Mouse (Mus musculus) brain, embryonic 18.5 days (tissue): ENCODE measurements at regions not wholly inside any gene's neighbourhood (a gene's known extent, or its start where the extent isn't known, plus 50 kb on each side); places are given as distances from the start of the nearest gene placed in this dataset.
A peak's percentile ranks its signal among the peaks of the same experiment; 100 is the strongest.

Source experiments
- DNase-seq: peaks from one replicate; pipeline ENCODE4 v3.0.0-alpha.2; 2012; ENCODE audit warnings: low read depth, low spot score

DNA sequence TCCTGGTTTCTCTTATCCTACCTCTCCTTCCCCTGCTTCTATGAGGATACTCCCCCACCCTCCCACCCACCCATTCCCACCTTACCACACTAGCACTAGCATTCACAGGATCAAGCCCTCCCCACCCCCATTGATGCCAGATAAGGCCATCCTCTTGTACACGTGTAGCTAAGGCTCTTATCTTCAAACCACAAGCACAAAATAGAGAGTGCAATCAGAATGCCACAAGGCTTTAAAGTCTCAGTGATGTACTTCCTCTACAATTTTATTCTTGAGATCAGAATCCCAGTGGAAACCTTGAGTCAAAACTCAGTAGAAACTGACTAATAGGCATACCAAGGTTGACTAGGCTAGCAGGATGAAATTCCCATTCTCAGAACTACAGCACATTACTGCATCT is 348.4 kb downstream of the Speer2 start:
- no peak for DNase-seq

- DNase-seq, result no peak
Observed at GRCm38 (mm10) chr16:69477317-69477716, 386.2 kb downstream of the Speer2 start.

DNA sequence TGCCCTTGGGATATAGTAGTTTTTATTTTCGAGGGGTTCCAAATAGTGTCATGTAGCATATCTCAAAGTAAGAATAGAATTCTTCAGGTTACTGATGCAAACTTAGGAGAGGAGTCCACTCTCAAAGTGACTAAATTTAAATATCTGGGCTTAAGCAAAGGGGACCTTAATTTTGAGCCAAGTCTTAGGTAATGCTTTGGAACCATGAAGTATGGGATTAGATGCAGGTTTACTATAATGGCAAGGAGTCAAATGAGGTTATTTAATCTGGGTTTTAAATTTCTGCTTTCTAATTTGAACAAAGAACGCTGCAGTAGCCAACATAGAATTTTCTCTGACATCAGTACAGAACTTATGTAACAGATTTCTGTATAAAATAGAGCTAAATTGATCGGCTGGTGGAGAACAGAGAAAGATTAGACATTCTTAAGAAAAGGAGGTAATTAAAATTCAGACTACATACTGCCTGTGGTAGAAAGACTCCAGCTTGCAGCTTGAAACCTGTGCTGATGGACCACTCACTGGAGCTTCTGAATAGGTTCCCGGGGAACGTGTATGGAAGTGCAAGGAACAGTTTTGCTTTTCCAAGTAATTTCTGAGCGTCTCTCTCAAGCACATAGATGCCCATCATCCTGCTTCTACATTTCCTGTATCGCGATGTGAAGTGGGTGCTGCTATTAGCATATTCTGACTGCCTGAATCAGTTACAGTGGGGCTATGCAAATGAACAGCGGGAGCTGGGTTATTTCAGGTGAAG is 394.3 kb downstream of the Speer2 start:
- peak; percentile 45 for DNase-seq

- no peak for DNase-seq
Observed at GRCm38 (mm10) chr16:69459171-69459570, 404.4 kb downstream of the Speer2 start.

GRCm38 (mm10) chr16:69424661-69425634 is 438.6 kb downstream of the Speer2 start:
- peak; percentile 26 for DNase-seq
